Mouse (Mus musculus) heart, postnatal 36 days (tissue): ENCODE data around the gene Gm12248. TPM values are rescaled to one million over a fixed set of nuclear protein-coding genes. Genes with fewer than 3 reads are reported as not detected.

Experiments used
- DNase-seq, 2 experiments: peaks; one replicate each; pipeline ENCODE4 v3.0.0; 2021 to 2022
- intact Hi-C: fragments of 180-260 bp; cut with DNase I; formaldehyde crosslinking; loops from one replicate; pipeline ENCODE4 v1.15.1; 2025
- total RNA-seq, 2 experiments: library from RNA; stranded (reverse); gene quantifications; 2 replicates each; pipeline ENCODE4 v1.2.3; 2021

Gm12248 gene
- total RNA-seq: not detected

- intact Hi-C loops: loop anchor here (2.0 to 10.0 kb wide), 2 partner anchors 142 to 568 kb away; no protein-coding TSS in a partner anchor
- DNase-seq: peak; percentile 53 to 59
These were observed at the start of gene Gm12248 for GRCm38 (mm10) chr11:58093021-58093528. TSS of gene Gm12248 (minus strand) at chr11:58093134.

- intact Hi-C loops: no loop called here
- DNase-seq: no peak
These were observed 46.5 kb upstream of the Gm12248 start for GRCm38 (mm10) chr11:58139466-58139865.

- intact Hi-C loops: no loop called here
- no peak for DNase-seq
These were observed 45.9 kb upstream of the Gm12248 start for GRCm38 (mm10) chr11:58138821-58139220.

- intact Hi-C loops: no loop called here
- no peak for DNase-seq
These were observed 43.7 kb upstream of the Gm12248 start for GRCm38 (mm10) chr11:58136677-58137076.

GRCm38 (mm10) chr11:58135296-58135695 is 42.4 kb upstream of the Gm12248 start:
- intact Hi-C loops: no loop called here
- DNase-seq: no peak

GRCm38 (mm10) chr11:58134869-58135268 is 41.9 kb upstream of the Gm12248 start:
- DNase-seq: no peak
- intact Hi-C loops: no loop called here

DNA sequence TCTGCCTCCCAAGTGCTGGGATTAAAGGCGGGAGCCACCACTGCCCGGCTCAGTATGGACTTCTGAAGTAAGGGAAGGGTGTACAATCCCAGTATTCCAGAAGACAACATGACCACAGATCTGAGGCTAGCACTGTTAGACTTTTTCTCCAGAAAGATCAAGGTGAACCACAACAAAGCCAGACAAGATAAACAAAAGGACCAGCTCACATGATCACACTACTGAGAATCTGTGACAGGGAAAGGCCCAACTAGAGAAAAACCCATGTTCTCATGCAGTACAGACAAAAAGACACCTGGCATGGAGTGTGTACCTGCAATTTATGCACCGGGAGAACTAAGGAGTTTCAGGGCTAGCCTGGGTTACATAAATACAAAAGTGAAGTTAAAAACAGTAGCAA is 39.1 kb upstream of the Gm12248 start:
- intact Hi-C loops: no loop called here
- DNase-seq: no peak

- no peak for DNase-seq
- intact Hi-C loops: no loop called here
These were observed 36.4 kb upstream of the Gm12248 start for GRCm38 (mm10) chr11:58129302-58129843.

DNA sequence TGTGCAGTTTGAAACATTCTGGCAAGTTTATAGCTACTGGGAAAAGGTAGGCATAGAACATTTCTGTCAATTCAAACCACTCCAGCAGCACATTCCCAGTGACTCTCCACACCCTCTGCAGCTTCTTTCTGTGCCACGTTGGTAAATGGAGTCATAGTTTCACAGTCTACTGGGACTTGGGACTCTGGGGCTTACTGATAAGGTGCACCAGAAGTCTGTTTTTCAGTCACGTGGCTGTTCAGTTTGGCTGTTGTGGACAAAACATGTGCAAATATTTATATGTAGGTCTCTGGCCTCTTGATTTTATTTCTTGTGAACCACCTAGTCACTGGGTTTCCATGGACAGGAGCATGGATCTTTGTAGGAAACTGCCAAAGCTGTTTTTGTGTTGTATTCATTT is 34.6 kb upstream of the Gm12248 start:
- intact Hi-C loops: loop anchor here (2.0 kb wide), 1 partner anchor 23 kb away; the partner anchor contains the start of gene Cnot8
- no peak for DNase-seq

DNA sequence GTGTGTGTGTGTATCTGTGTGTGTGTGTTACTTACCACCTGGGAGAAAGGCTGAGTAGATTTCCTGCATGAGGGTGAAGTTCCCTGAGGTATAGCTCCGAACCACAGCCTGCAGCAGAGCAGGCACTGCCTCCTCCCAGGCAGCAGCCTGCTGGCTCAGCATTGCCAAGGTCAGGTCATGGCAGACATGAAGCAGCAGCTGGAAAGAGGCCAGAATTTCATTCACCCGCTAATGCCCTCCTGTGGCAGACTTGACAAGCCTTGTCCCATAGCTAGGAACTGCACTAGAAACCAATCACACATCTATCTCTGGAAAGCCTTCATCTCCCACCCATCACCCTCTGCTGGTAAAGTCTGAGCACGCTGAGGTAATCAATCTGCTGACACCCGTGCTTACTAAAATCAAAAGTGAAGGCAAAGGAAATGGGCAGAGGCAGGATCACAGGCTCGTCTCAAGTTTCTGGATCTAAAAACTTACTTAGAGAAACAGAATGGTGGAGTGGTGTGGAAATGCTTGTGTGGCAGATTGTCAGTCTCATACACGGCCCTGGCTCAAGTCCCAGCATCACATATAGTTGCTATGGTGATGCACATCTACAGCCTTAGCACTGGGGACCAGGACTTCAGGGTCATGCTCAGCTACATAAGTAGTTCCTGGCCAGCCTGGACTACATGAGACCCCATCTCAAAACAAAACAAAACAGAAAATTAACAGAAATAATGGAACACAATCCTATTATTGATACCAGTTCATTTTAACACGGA is 33.6 kb upstream of the Gm12248 start:
- intact Hi-C loops: loop anchor here (2.0 kb wide), 1 partner anchor 22 kb away; the partner anchor contains the start of gene Cnot8

DNA sequence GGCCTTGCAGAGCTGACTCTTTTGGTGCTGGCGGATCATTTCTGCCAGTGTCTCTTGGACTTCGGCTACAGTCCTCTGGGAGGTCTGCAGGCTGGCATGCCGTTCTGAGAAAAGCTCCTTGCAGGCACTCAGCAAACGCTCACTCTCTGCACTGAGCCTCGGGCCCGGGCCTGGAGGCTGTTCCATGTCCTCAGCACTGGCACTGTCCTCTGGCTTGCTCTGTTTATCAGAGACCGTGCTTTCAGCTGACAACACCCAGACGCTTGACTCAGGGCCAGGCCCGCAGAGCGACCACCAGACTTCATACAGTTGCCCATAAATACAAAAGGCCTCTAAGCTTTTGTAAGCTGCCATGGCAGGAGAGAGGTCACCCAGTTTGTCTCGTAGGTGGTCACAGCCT is 32.1 kb upstream of the Gm12248 start:
- no peak for DNase-seq
- intact Hi-C loops: no loop called here

More for the DNA sequence above, 33.6 kb upstream of the Gm12248 start:
- peak; percentile 55 to 58 for DNase-seq

DNA sequence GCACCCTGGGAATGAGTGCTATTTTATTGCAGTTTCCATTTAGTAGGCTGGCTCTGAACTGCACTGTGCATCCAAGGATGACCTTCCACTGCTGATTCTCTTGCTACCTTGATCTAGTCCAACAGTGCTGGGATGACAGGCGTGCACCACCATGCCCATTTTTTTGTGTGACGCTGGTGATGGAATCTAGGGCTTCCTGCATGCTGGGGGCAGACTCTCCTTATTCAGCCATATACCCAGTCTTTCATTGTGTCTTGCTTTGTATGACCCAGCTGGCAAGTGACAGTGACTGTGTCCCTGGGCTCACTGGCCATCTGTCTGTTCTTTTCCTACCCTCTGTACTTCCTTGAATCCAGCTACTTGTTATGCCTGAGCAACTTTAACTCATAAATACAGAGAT is 30.8 kb upstream of the Gm12248 start:
- intact Hi-C loops: no loop called here
- no peak for DNase-seq

DNA sequence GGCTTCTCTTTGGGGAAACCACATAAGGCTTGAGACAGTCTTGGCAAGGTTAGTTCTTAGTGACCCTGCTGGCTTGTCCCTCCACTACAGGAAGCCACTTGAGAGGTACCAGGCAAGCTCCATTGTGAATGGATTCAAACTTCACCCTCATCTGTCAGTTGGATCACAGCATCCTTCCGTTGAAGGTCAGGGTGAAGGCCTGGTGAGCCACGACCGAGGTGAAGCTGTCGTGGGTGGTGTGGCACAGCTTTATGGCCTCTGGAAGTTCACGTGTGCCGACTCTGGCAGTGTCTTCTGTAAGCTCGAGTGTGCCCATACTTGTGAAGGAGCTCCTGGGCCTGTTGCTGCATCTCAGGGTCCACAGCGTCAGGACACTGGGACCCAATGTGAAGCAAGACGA is 28.4 kb upstream of the Gm12248 start:
- intact Hi-C loops: no loop called here
- DNase-seq: no peak

GRCm38 (mm10) chr11:58120655-58121054 is 27.7 kb upstream of the Gm12248 start:
- intact Hi-C loops: no loop called here
- DNase-seq: no peak

DNA sequence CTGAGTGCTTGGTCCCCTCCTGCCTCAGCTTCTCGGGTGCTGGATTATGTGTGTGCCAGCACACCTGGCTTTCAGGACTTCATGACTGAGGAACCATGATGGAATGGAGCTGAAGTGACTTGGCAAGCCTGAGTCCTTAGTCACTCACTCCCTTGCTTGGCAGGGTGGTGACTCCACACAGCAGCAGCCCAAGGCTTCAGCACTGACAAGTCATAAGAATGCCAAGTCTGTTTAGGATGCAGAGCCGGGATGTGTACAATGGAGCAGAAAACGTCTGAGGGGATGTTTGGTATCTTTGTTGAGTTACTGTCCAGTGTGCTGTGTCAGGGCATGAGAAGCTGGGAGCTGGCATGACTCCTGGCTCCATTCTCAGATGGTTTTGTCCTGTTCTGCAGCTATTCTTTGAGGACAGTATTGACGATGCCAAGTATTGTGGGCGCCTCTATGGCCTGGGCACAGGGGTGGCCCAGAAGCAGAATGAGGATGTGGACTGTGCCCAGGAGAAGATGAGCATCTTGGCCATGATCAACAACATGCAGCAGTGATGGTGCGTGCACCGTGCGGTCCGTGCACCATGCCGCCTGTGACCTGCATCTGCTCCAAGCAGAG is 24.2 kb upstream of the Gm12248 start:
- intact Hi-C loops: no loop called here

GRCm38 (mm10) chr11:58116560-58116959 is 23.6 kb upstream of the Gm12248 start:
- DNase-seq: no peak
- intact Hi-C loops: no loop called here

More for the DNA sequence above, 24.2 kb upstream of the Gm12248 start:
- no peak for DNase-seq

GRCm38 (mm10) chr11:58107664-58108337 is 14.9 kb upstream of the Gm12248 start:
- no peak for DNase-seq
- intact Hi-C loops: loop anchor here (5.0 to 10.0 kb wide), 2 partner anchors 60 to 217 kb away; partner anchors contain the start of gene Gemin5

- intact Hi-C loops: loop anchor here (5.0 to 10.0 kb wide), 2 partner anchors 60 to 218 kb away; partner anchors contain the start of gene Gemin5
- no peak for DNase-seq
These were observed 14.1 kb upstream of the Gm12248 start for GRCm38 (mm10) chr11:58107009-58107408.

- DNase-seq: no peak
- intact Hi-C loops: loop anchor here (2.0 to 10.0 kb wide), 5 partner anchors 22 to 302 kb away; partner anchors contain the start of genes Larp1 and Sap30l
These were observed 11.4 kb upstream of the Gm12248 start for GRCm38 (mm10) chr11:58104351-58104791.

DNA sequence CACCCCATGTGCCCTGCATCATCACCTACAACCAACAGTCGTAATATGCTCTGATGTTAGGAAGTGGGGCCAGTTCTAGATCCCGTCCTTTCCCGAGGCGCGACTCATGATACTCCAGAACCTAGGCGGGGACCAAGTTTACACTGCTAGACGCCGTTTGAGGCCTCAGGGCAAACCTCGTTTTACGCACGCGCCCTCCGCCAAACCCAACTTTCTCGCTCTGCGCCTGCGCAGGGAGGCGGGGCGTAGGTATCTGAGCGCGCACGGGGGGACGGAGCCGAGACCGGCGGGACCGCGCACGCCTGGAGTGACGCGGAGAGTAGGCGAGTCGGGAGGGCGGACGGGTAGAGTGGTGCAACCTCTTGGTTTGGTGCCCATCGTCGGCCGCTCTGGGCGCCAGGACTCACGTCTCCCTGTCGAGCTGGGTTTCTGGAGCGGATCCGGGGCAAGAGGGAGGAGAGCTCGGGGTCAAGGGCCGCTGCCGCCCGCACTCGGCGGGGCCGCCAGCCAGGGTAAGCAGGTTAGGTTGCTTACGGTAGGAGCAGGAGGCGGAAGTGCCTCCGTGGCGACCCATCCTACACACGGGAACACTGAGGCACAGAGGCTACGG is 10.9 kb upstream of the Gm12248 start, which contains the start of gene Cnot8:
Gene Cnot8 (plus strand): TSS at position 457 of the 610 bp plus-strand sequence.
- peak; percentile 98 to 99 for DNase-seq
- intact Hi-C loops: loop anchor here (2.0 to 10.0 kb wide), 5 partner anchors 23 to 302 kb away; partner anchors contain the start of genes Larp1 and Sap30l
